Mouse (Mus musculus) MEL (cell line): ENCODE data around the gene Ccnq. TPM values are rescaled to one million over a fixed set of nuclear protein-coding genes. Genes with fewer than 3 reads are reported as not detected.

Experiments
- DNase-seq: peaks from one replicate; pipeline ENCODE4 v3.0.0; 2011; ENCODE audit warnings: low read depth, low spot score
- H3K27ac ChIP-seq: 2 replicates; pipeline ENCODE4 v1.5.1; 2012; ENCODE audit warnings: low read depth, mild to moderate bottlenecking, control low read depth, low read length, moderate library complexity; ENCODE audit not compliant: control insufficient read depth
- H3K27me3 ChIP-seq, 2 experiments: fragments of 150-350 bp in 1 of 2; sonication (generic) in 1 of 2; 2 replicates each; pipeline ENCODE4 v1.6.1; 2012; ENCODE audit warnings: low read length in 2 of 2, mild to moderate bottlenecking in 2 of 2, improper control_type of control experiment in 1 of 2, moderate library complexity in 1 of 2; ENCODE audit not compliant: insufficient read depth in 2 of 2, control insufficient read depth in 1 of 2
- H3K36me3 ChIP-seq, 2 experiments: 2 replicates each; pipeline ENCODE4 v1.6.1; 2012 to 2014; ENCODE audit warnings: low read length in 2 of 2, improper control_type of control experiment in 1 of 2, inconsistent platforms in 1 of 2, mild to moderate bottlenecking in 1 of 2; ENCODE audit not compliant: insufficient read depth in 2 of 2, control insufficient read depth in 1 of 2
- H3K4me1 ChIP-seq, 2 experiments: fragments of 150-350 bp in 1 of 2; sonication (generic) in 1 of 2; 2 replicates each; pipeline ENCODE4 v1.6.1; 2012; ENCODE audit warnings: low read length in 2 of 2, improper control_type of control experiment in 1 of 2, mild to moderate bottlenecking in 1 of 2; ENCODE audit not compliant: insufficient read depth in 2 of 2, control insufficient read depth in 1 of 2
- H3K4me3 ChIP-seq, 2 experiments: fragments of 150-350 bp in 1 of 2; sonication (generic) in 1 of 2; 2 replicates each; pipeline ENCODE4 v1.5.1; 2012; ENCODE audit warnings: low read depth in 2 of 2, low read length in 2 of 2, mild to moderate bottlenecking in 2 of 2, moderate library complexity in 2 of 2, control low read depth in 1 of 2, improper control_type of control experiment in 1 of 2; ENCODE audit not compliant: control insufficient read depth in 1 of 2, insufficient read depth in 1 of 2
- H3K79me2 ChIP-seq: 2 replicates; pipeline ENCODE4 v1.6.1; 2012; ENCODE audit warnings: mild to moderate bottlenecking, low read length, moderate library complexity; ENCODE audit not compliant: control insufficient read depth, poor library complexity, insufficient read depth
- H3K9ac ChIP-seq: 2 replicates; pipeline ENCODE4 v1.6.1; 2012; ENCODE audit warnings: low read depth, mild to moderate bottlenecking, control low read depth, low read length, moderate library complexity; ENCODE audit not compliant: control insufficient read depth, poor library complexity, severe bottlenecking
- H3K9me3 ChIP-seq: fragments of 150-350 bp; sonication (generic); replicated peaks from 2 replicates; pipeline ENCODE4 v1.6.1; 2012; ENCODE audit warnings: mild to moderate bottlenecking, low read length, improper control_type of control experiment, moderate library complexity; ENCODE audit not compliant: insufficient read depth
- ELF1 ChIP-seq: IDR thresholded peaks from 2 replicates; pipeline ENCODE4 v1.6.1; 2014; ENCODE audit warnings: low read depth, mild to moderate bottlenecking, inconsistent platforms, low read length, improper control_type of control experiment, moderate library complexity
- EP300 ChIP-seq, 2 experiments: IDR thresholded peaks; 2 replicates each; pipeline ENCODE4 v1.6.1; 2011; ENCODE audit warnings: improper control_type of control experiment in 2 of 2, low read length in 2 of 2, low read depth in 1 of 2, mild to moderate bottlenecking in 1 of 2
- ETS1 ChIP-seq: IDR thresholded peaks from 2 replicates; pipeline ENCODE4 v1.6.1; 2012; ENCODE audit warnings: low read depth, mild to moderate bottlenecking, inconsistent platforms, low read length, improper control_type of control experiment, moderate library complexity
- HCFC1 ChIP-seq: IDR thresholded peaks from 2 replicates; pipeline ENCODE4 v1.6.1; 2012; ENCODE audit warnings: low read depth, mild to moderate bottlenecking, inconsistent platforms, low read length, improper control_type of control experiment, moderate library complexity
- MAX ChIP-seq: IDR thresholded peaks from 2 replicates; pipeline ENCODE4 v1.6.1; 2011; ENCODE audit warnings: low read length, improper control_type of control experiment
- POLR2A ChIP-seq, 2 experiments: IDR thresholded peaks; 2 replicates each; pipeline ENCODE4 v1.6.1; 2011 to 2012; ENCODE audit warnings: low read length in 2 of 2, mild to moderate bottlenecking in 2 of 2, control low read depth in 1 of 2, improper control_type of control experiment in 1 of 2, low read depth in 1 of 2, moderate library complexity in 1 of 2; ENCODE audit not compliant: control insufficient read depth in 1 of 2, insufficient read depth in 1 of 2, poor library complexity in 1 of 2
- RCOR1 ChIP-seq: IDR thresholded peaks from 2 replicates; pipeline ENCODE4 v1.6.1; 2012; ENCODE audit warnings: low read depth, mild to moderate bottlenecking, inconsistent platforms, low read length, improper control_type of control experiment
- SIN3A ChIP-seq: IDR thresholded peaks from 2 replicates; pipeline ENCODE4 v1.6.1; 2012; ENCODE audit warnings: low read length, improper control_type of control experiment, inconsistent platforms
- TAL1 ChIP-seq: IDR thresholded peaks from 2 replicates; pipeline ENCODE4 v1.6.1; 2012; ENCODE audit warnings: mild to moderate bottlenecking, inconsistent platforms, low read length, moderate library complexity, mixed read lengths
- TBP ChIP-seq: IDR thresholded peaks from 2 replicates; pipeline ENCODE4 v1.8.0; 2011; ENCODE audit warnings: low read depth, low read length, improper control_type of control experiment
- ZC3H11A ChIP-seq: IDR thresholded peaks from 2 replicates; pipeline ENCODE4 v1.6.1; 2012; ENCODE audit warnings: low read depth, mild to moderate bottlenecking, inconsistent platforms, low read length, improper control_type of control experiment
- ZNF384 ChIP-seq: IDR thresholded peaks from 2 replicates; pipeline ENCODE4 v1.6.1; 2012; ENCODE audit warnings: low read depth, mild to moderate bottlenecking, inconsistent platforms, low read length, improper control_type of control experiment
- polyA plus RNA-seq, 2 experiments: library from polyadenylated mRNA; stranded (reverse) in 1 of 2; unstranded in 1 of 2; fragments of >175 nt in 1 of 2; fragments of >200 nt in 1 of 2; gene quantifications; 2 replicates each; pipeline versions ENCODE4 v1.2.1 to v1.2.4; 2012; ENCODE audit warnings: low replicate concordance in 2 of 2, low read depth in 1 of 2; ENCODE audit not compliant: insufficient read length in 2 of 2, insufficient read depth in 1 of 2, missing spikeins in 1 of 2
- total RNA-seq: library from RNA; depleted of rRNA; stranded (reverse); fragments of 300-350 nt; gene quantifications from 2 replicates; pipeline ENCODE4 v1.2.3, GENCODE M21; 2012

The Ccnq gene
- total and polyA plus RNA-seq, 3 experiments = 77.5 to 80.5 TPM; not detected in 1

DNA sequence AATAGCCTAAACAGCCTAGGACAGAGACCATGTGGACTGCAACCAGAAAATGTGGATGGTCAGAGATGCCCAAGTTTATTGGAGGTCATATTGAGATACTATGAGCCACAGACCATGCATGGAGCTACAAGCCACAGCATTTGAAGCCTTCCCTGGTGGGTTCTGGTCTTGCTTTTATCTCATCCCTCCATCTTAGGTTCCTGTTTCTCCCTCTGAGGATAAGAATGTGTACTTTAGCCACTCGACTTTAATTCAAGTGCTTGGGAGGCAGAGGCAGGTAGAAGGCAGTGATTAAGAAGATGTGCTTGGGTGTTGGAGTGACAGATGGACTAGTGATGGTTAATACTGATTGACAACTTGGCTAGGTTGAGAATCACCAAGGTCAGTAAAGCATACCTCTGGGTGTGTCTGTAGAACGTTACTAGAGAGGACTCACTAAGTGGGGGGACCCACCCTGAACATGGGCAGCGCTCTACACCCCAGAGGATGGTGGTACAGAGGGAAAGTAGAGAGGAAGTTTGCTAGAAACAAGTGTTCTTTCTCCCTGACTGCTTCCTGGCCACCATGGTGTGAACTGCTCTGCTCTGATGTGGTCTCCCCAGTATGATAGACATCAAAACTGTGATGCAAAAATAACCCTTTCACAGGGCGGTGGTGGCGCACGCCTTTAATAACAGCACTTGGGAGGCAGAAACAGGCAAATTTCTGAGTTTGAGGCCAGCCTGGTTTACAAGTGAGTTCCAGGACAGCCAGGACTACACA, 14.7 kb upstream of the Ccnq start (continued):
- TF ChIP-seq HCFC1 = no peak
- TF ChIP-seq EP300 (IDR thresholded peaks at IDR 0.05; ENCODE audit: low read depth in 1 of 2, low read length in 2 of 2) = 0 out of 4 replicates have a peak, but pooled peaks of 1 of the 2 experiments have one; percentile 13
- TF ChIP-seq TBP = no peak
- TF ChIP-seq TAL1 = no peak
- no peak for TF ChIP-seq ETS1
- TF ChIP-seq, all 39 proteins: peak for 6

DNA sequence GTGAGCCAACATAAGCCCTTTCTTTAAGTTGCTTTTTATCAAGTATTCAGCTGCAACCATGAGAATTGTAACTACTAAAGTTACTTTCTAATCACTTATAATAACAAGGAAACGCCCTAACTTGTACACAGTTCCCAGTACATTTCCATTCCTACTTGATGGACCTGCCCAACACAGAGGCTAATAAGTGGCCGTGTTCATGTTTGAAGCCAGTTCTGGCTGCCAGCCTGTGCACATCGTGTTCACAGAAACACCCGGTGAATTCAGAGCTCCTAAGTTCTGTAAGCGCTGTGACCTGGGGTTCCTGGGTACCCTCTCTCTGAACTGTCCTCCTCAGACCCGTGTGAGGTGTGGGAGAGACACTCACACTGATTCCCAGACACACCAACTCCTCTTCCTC, 13.3 kb upstream of the Ccnq start:
- Histone ChIP-seq H3K9ac (no peak overlapping the region), H3K27me3 (no peaks in the 10 kb centered on the region; a peak in 1 of 4 replicates), H3K79me2 (no peaks in the 10 kb centered on the region), H3K36me3 (peaks cover 0 to 3% of the 10 kb centered on the region in 2 experiments; a peak in 1 of 4 replicates), H3K9me3 (no peaks in the 10 kb centered on the region), H3K4me3 (no peak overlapping the region), H3K4me1 (peaks cover 11 to 22% of the 10 kb centered on the region in 2 experiments), H3K27ac (no peak overlapping the region)
- no peak for TF ChIP-seq MAX
- TF ChIP-seq ZNF384 = no peak
- no peak for TF ChIP-seq ELF1
- TF ChIP-seq ZC3H11A = no peak
- TF ChIP-seq EP300 (IDR thresholded peaks at IDR 0.05; ENCODE audit: low read depth in 1 of 2, low read length in 2 of 2) = peak in 1 of 2 experiments; percentile 21; a peak in 1 of 4 replicates
- TF ChIP-seq RCOR1 = 0 out of 2 replicates have a peak, but pooled peaks have one; percentile 10
- TF ChIP-seq SIN3A = no peak
- TF ChIP-seq POLR2A (IDR thresholded peaks at IDR 0.05; ENCODE audit: control insufficient read depth in 1 of 2, insufficient read depth in 1 of 2, low read depth in 1 of 2, low read length in 2 of 2, poor library complexity in 1 of 2) = no peak
- peak; percentile 33 for DNase-seq

DNA sequence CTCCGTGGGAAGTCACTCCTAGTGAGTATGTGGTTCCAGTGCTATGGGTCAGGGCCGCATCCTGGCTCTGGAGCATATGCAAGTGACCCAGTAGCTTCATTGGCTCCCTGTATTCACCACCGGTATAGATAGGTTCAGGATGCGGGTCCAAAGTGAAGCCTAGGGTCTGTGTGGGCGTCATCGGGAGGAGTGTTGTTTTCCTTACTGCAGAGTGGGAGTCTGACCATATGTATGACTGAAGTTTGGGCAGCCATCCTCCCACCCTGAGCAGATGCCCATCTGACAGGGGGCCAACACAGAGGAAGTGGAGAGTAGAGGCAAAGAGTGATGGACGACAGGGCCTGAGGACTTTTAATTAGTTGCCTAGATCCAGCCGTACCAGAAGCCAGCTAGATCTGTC, 12.8 kb upstream of the Ccnq start:
- H3K27ac ChIP-seq = no peak overlapping the region
- no peaks in the 10 kb centered on the region for H3K79me2 ChIP-seq
- no peak for DNase-seq
- peaks cover 0 to 3% of the 10 kb centered on the region in 2 experiments; a peak in 1 of 4 replicates for H3K36me3 ChIP-seq
- TF ChIP-seq EP300 (IDR thresholded peaks at IDR 0.05; ENCODE audit: low read depth in 1 of 2, low read length in 2 of 2) = no peak
- H3K9me3 ChIP-seq = no peaks in the 10 kb centered on the region
- no peak overlapping the region for H3K9ac ChIP-seq
- no peak overlapping the region for H3K4me3 ChIP-seq
- H3K27me3 ChIP-seq = no peaks in the 10 kb centered on the region; a peak in 1 of 4 replicates
- H3K4me1 ChIP-seq = peaks cover 11 to 22% of the 10 kb centered on the region in 2 experiments
